Mouse (Mus musculus) CH12.LX (cell line): Measurements from ENCODE around the gene Adamts14. TPM values are rescaled to one million over a fixed set of nuclear protein-coding genes. Genes with fewer than 3 reads are reported as not detected.

Experiments used
- DNase-seq: peaks from one replicate; pipeline ENCODE4 v3.0.0-alpha.2; 2013; ENCODE audit errors: extremely low read depth
- H3K27ac ChIP-seq: 2 replicates; pipeline ENCODE4 v1.5.1; 2012; ENCODE audit warnings: low read depth, mild to moderate bottlenecking, control low read depth, moderate library complexity; ENCODE audit not compliant: insufficient read depth
- H3K27me3 ChIP-seq: replicated peaks from 2 replicates; pipeline ENCODE3; 2012; ENCODE audit warnings: inconsistent platforms
- H3K36me3 ChIP-seq, 2 experiments: replicated peaks in 1 of 2; 2 replicates each; pipeline versions ENCODE3 to v1.6.1; 2012; ENCODE audit warnings: inconsistent platforms in 1 of 2, low read length in 1 of 2, mild to moderate bottlenecking in 1 of 2, mixed read lengths in 1 of 2, moderate library complexity in 1 of 2; ENCODE audit not compliant: control insufficient read depth in 1 of 2, insufficient read depth in 1 of 2
- H3K4me1 ChIP-seq, 2 experiments: 2 replicates each; pipeline ENCODE4 v1.6.1; 2012; ENCODE audit warnings: inconsistent platforms in 1 of 2, moderate library complexity in 1 of 2; ENCODE audit not compliant: insufficient read depth in 2 of 2, control insufficient read depth in 1 of 2
- H3K4me2 ChIP-seq: 2 replicates; pipeline ENCODE4 v1.6.1; 2012; ENCODE audit warnings: low read depth, mild to moderate bottlenecking, control low read depth; ENCODE audit not compliant: poor library complexity, insufficient read depth, severe bottlenecking
- H3K4me3 ChIP-seq, 3 experiments: fragments of 150-350 bp in 1 of 3; sonication (generic) in 1 of 3; replicated peaks in 1 of 3; 2 replicates each; pipeline versions ENCODE3 to v1.5.1; 2011 to 2012; ENCODE audit warnings: low read depth in 2 of 3, low read length in 2 of 3, mild to moderate bottlenecking in 2 of 3, moderate library complexity in 2 of 3, control low read depth in 1 of 3, improper control_type of control experiment in 1 of 3, inconsistent platforms in 1 of 3, mixed read lengths in 1 of 3; ENCODE audit not compliant: poor library complexity in 1 of 3
- H3K79me2 ChIP-seq: replicated peaks from 2 replicates; pipeline ENCODE4 v1.6.1; 2012; ENCODE audit warnings: mild to moderate bottlenecking, moderate library complexity; ENCODE audit not compliant: control insufficient read depth, poor library complexity, insufficient read depth, severe bottlenecking; ENCODE audit errors: extremely low read depth
- H3K9ac ChIP-seq: 2 replicates; pipeline ENCODE4 v1.6.1; 2012; ENCODE audit warnings: low read depth, mild to moderate bottlenecking, control low read depth, moderate library complexity; ENCODE audit not compliant: insufficient read depth
- H3K9me3 ChIP-seq: replicated peaks from 2 replicates; pipeline ENCODE3; 2012; ENCODE audit warnings: low read length, inconsistent platforms, mixed read lengths
- BHLHE40 ChIP-seq: IDR thresholded peaks from 2 replicates; pipeline ENCODE4 v1.6.1; 2011; ENCODE audit warnings: mild to moderate bottlenecking, low read depth, low read length, improper control_type of control experiment
- CTCF ChIP-seq, 2 experiments: IDR thresholded peaks in 1 of 2; conservative IDR thresholded peaks in 1 of 2; 2 replicates each; pipeline ENCODE4 v1.5.1; 2011 to 2012; ENCODE audit warnings: low read depth in 2 of 2, low read length in 2 of 2, improper control_type of control experiment in 1 of 2, inconsistent platforms in 1 of 2, mild to moderate bottlenecking in 1 of 2, moderate library complexity in 1 of 2
- EP300 ChIP-seq: IDR thresholded peaks from 2 replicates; pipeline ENCODE4 v1.6.1; 2011; ENCODE audit warnings: low read length, improper control_type of control experiment
- MAX ChIP-seq: IDR thresholded peaks from 2 replicates; pipeline ENCODE4 v1.6.1; 2011; ENCODE audit warnings: low read length, improper control_type of control experiment
- MXI1 ChIP-seq: IDR thresholded peaks from 2 replicates; pipeline ENCODE4 v1.6.1; 2011; ENCODE audit warnings: mild to moderate bottlenecking, low read depth, low read length, improper control_type of control experiment
- MYC ChIP-seq: IDR thresholded peaks from 2 replicates; pipeline ENCODE4 v1.6.1; 2011; ENCODE audit warnings: low read depth, mild to moderate bottlenecking, improper control_type of control experiment, low read length
- POLR2AphosphoS2 ChIP-seq: IDR thresholded peaks from 2 replicates; pipeline ENCODE4 v1.6.1; 2011; ENCODE audit warnings: low read depth, low read length, improper control_type of control experiment
- RAD21 ChIP-seq: IDR thresholded peaks from 2 replicates; pipeline ENCODE4 v1.6.1; 2011; ENCODE audit warnings: low read depth, mild to moderate bottlenecking, low read length, improper control_type of control experiment, moderate library complexity
- SMC3 ChIP-seq: IDR thresholded peaks from 2 replicates; pipeline ENCODE4 v1.6.1; 2011; ENCODE audit warnings: low read depth, low read length, improper control_type of control experiment
- TBP ChIP-seq: conservative IDR thresholded peaks from 2 replicates; pipeline ENCODE4 v1.6.1; 2011; ENCODE audit warnings: low read depth, low read length, improper control_type of control experiment
- dilution Hi-C: fragments of 300-500 bp; cut with MboI; formaldehyde crosslinking; loops from 2 replicates; pipeline ENCODE4 v1.14.3; 2020; ENCODE audit warnings: low sequenced_read_pairs; ENCODE audit not compliant: extremely low pct_unique_long_range_greater_than_20kb, extremely low pct_ligation_motif_present
- in situ Hi-C: fragments of 300-500 bp; cut with MboI; formaldehyde crosslinking; loops from 3 replicates; pipeline ENCODE4 v1.14.3; 2019; ENCODE audit warnings: low sequenced_read_pairs, low pct_ligation_motif_present, low pct_unique_long_range_greater_than_20kb, mixed read lengths
- polyA plus RNA-seq: library from polyadenylated mRNA; unstranded; fragments of >175 nt; gene quantifications from 2 replicates; pipeline ENCODE4 v1.2.1, GENCODE M21; 2012; ENCODE audit warnings: low read depth; ENCODE audit not compliant: insufficient read length
- total RNA-seq, 2 experiments: library from RNA; depleted of rRNA; stranded (reverse); fragments of 300-350 nt in 1 of 2; fragments of >200 nt in 1 of 2; gene quantifications; 2 replicates each; pipeline ENCODE4 v1.2.3; 2012 to 2014

The Adamts14 gene
- total and polyA plus RNA-seq, 3 experiments = 1.2 to 2.7 (median 2.5) TPM

DNA sequence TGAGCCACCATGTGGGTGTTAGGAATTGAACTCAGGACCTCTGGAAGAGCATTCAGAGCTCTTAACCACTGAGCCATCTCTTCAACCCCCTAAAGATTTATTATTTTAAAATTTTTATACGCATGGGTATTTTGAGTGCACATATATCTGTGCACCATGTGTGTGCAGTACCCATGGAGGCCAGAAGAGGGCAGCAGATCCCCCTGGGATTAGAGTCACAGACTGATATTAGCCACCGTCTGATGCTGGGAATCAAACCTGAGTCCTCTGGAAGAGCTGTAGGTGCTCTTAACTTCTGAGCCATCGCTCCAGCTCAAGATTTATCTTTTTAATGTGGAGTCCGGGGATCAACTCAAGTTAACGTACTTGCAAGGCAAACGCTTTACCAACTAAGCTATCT is 57.6 kb downstream of the Adamts14 start:
- no peak overlapping the region for H3K9ac ChIP-seq
- no peak overlapping the region for H3K4me3 ChIP-seq
- no peaks in the 10 kb centered on the region for H3K36me3 ChIP-seq
- H3K27me3 ChIP-seq = no peaks in the 10 kb centered on the region
- TF ChIP-seq POLR2AphosphoS2 = no peak
- peak; percentile 25 to 43; a peak in 2 of 4 replicates for TF ChIP-seq CTCF (conservative IDR thresholded peaks at IDR 0.05 in 1 of 2, IDR thresholded peaks at IDR 0.05 in 1 of 2; ENCODE audit: low read depth in 2 of 2, low read length in 2 of 2)
- TF ChIP-seq, all 38 proteins: peak for 1
- Histone ChIP-seq H3K79me2 (no peaks in the 10 kb centered on the region), H3K4me1 (peaks cover 0 to 9% of the 10 kb centered on the region in 2 experiments; a peak in 2 of 4 replicates), H3K9me3 (peaks cover 12% of the 10 kb centered on the region), H3K4me2 (no peak overlapping the region), H3K27ac (no peak overlapping the region)
- dilution Hi-C loops (no loop called here), in situ Hi-C loops (no loop called here)
- no peak for DNase-seq

DNA sequence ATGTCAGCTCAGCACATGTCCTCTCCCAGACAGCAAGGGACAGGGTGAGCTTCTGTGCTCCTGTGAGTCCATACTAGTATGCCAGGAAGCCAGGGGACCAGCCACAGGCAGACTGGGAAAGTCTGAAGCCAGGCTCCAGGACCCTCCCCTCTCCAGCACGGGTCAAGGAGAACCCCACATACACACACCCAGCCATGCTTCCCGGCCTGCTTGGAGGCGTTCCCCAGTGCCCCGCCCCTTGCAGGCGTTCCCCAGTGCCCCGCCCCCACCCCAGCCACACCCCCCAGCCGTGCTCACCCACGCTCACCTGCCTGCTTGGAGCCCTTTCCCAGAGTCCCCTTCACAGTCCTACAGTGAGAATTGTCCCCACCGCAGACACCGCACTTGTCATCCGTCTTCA is 60.4 kb downstream of the Adamts14 start:
- H3K4me3 ChIP-seq = no peak overlapping the region
- no peaks in the 10 kb centered on the region for H3K79me2 ChIP-seq
- H3K27me3 ChIP-seq = no peaks in the 10 kb centered on the region
- peaks cover 4% of the 10 kb centered on the region for H3K9me3 ChIP-seq
- H3K9ac ChIP-seq = no peak overlapping the region
- H3K27ac ChIP-seq = no peak overlapping the region
- in situ Hi-C loops (no loop called here), dilution Hi-C loops (no loop called here)
- DNase-seq = no peak
- no peak overlapping the region for H3K4me2 ChIP-seq
- no peaks in the 10 kb centered on the region for H3K36me3 ChIP-seq
- TF ChIP-seq TBP (no peak), SMC3 (no peak)
- peaks cover 0 to 9% of the 10 kb centered on the region in 2 experiments; a peak in 2 of 4 replicates for H3K4me1 ChIP-seq

DNA sequence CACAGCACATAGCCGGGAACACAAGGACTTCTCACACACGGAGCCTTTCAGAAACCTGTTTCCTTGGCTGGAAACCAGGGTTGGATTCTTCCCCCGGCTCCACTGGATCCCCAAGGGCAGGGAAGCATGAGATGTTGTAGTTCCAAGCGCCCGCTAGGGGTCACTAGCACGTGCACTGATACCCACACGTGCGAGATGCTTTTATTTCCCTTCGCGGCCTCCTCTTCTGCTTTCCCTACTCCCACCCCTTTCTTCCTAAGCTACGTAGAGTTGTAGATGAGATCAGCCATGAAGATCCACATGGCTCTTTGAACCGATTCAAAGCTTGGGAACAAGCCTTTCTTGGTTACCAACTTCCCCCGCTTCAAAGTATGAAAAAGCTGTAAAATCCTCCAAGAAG is 61.5 kb downstream of the Adamts14 start:
- Histone ChIP-seq H3K4me1 (peaks cover 0 to 9% of the 10 kb centered on the region in 2 experiments; a peak in 2 of 4 replicates), H3K9ac (no peak overlapping the region), H3K27me3 (no peaks in the 10 kb centered on the region), H3K36me3 (no peaks in the 10 kb centered on the region), H3K27ac (no peak overlapping the region), H3K79me2 (no peaks in the 10 kb centered on the region), H3K4me3 (no peak overlapping the region), H3K4me2 (peak overlapping the region; percentile 40; the same call in 1 of the 2 replicates), H3K9me3 (peaks cover 4% of the 10 kb centered on the region)
- in situ Hi-C loops = no loop called here
- TF ChIP-seq RAD21 = peak; percentile 37
- peak; percentile 68 to 70 for TF ChIP-seq CTCF (conservative IDR thresholded peaks at IDR 0.05 in 1 of 2, IDR thresholded peaks at IDR 0.05 in 1 of 2; ENCODE audit: low read depth in 2 of 2, low read length in 2 of 2)
- TF ChIP-seq MYC = peak; percentile 78
- TF ChIP-seq BHLHE40 = peak; percentile 99
- peak; percentile 58 for TF ChIP-seq SMC3
- TF ChIP-seq MXI1 = no peak
- TF ChIP-seq MAX = peak; percentile 78
- TF ChIP-seq EP300 = no peak
- DNase-seq = peak; percentile 54
- dilution Hi-C loops = no loop called here
